Mouse (Mus musculus) 3T3-L1 (cell line): ENCODE measurements around the gene Il17f.
A peak's percentile ranks its signal among the peaks of the same experiment; 100 is the strongest.
"Not testable (repeated sequence)": the region's sequence is repeated elsewhere in the genome, so short reads cannot be mapped to it uniquely, and the experiment has no call there.

Experiments
- DNase-seq: peaks from one replicate; pipeline ENCODE4 v3.0.0-alpha.2; 2015; ENCODE audit warnings: low read depth, low spot score

Gene Il17f

DNA sequence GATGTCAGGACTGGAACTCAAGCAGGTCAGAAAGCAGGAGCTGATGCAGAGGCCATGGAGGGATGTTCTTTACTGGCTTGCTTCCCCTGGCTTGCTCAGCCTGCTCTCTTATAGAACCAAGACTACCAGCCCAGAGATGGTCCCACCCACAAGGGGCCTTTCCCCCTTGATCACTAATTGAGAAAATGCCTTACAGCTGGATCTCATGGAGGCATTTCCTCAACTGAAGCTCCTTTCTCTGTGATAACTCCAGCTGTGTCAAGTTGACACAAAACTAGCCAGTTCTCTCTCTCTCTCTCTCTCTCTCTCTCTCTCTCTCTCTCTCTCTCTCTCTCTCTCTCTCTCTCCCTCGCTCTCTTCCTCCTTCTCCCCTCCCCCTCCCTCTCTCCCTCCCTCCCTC is at the start of gene Il17f:
TSS of gene Il17f (minus strand) at position 101 of the 400 bp plus-strand sequence.
- DNase-seq: not testable (repeated sequence)

DNA sequence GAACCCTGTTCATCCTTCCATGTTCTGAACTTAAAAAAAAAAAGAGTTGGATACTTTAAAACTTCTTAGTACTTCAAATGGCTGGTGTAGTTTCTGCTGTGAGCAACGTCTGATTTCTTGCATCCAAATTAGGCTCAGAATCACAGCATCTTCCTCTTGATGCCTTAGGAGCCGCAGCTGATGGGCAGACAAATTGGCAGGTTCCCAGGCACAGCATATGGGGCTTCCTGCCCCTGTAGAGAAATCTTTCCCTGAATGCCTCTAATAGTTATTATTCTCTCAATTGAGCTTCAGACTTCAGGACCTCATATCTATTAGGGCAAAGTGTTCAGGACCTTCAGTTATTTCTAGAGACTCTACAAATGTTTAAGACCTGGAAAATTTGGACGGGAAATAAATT is 49.5 kb upstream of the Il17f start:
- DNase-seq: no peak

DNA sequence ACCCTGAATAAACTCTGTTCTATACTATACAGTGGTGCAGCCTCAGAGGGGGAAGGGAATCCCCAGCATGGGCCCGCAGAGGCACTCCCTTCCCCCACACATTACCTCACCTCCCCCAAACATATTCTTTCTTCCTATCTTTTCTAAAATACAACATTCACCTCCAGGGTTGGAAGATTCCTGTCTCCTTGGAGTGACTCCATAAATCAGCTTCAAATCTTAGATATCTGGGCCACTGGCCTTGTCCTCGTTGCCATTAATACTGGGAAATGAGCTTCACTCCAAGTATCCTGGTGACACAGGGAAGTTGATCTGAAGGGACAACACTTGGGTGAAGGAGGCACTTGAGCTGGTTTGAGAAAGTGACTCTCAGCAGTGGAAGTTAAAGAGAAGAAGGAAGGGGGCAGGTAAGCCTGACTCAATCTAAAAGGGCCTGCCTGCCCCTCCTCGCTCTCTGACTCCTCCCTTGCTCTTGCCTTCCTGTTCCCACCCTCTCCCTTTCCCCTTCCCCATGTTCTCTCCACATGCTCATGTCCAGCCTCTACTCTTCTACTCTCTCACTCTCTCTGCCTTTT is 46.2 kb upstream of the Il17f start:
- no peak for DNase-seq

GRCm38 (mm10) chr1:20833141-20833511 is 42.7 kb upstream of the Il17f start:
- DNase-seq: no peak

- DNase-seq: no peak
Measured at GRCm38 (mm10) chr1:20832473-20833140, 42.2 kb upstream of the Il17f start.

- DNase-seq: no peak
Measured at GRCm38 (mm10) chr1:20830546-20830945, 40.1 kb upstream of the Il17f start.

DNA sequence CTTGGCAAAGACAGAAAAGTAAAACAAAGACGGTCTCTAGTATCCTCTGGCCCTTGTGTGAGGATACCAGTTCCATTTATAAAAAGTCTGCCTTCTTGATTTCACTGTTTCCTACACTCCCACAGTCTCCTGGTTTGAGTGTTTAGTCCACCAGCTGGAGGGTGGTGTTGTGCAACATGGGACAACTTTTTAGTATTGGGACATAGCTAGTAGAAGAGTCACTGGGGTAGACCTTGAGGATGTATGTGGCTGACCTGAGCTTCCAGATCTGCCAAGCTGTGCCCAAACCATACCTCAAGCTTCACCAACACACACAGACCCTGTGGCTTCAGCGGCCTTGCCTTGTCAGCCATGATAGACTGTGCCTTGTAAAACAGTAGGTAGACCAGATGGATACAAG is 37.6 kb upstream of the Il17f start:
- no peak for DNase-seq

GRCm38 (mm10) chr1:20825036-20825435 is 34.6 kb upstream of the Il17f start:
- no peak for DNase-seq

DNA sequence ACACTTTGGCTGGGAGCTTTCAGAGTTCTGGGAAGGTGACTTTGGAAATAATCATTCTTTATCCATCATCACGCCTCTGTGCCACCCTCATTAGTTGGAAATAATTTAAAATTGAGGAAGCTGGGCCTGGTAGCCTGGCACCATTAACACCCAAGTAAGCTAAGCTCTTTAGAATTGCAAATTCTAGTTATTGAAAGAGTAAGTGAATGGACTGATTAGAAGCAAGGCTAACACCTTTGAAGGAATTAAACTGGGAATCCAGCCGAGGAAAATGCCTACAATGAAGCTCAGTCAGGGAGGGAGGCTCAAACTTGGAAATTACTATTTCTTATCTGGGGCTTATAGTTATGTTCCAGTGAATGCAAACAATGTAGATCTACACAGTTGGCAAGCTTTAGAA is 33.5 kb upstream of the Il17f start:
- DNase-seq: no peak

DNA sequence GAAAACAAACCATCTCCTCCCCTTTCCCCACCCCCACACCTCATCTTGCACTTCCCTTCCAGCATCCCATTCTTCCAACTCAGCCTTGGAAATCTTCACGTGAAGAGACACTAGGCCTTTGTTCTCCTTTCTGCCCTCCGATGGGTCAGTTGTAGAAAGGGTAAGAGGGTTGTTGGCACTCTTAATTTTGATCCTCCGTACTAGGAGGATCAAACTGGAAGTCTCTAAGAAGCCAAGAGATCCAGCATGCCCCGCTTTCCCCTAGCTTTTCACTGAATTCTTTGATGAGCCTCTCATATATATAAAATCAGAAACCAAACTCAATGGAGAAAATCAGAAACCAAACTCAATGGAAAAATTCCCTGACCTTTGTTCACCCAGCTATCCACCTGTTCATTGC is 33.1 kb upstream of the Il17f start:
- no peak for DNase-seq

DNA sequence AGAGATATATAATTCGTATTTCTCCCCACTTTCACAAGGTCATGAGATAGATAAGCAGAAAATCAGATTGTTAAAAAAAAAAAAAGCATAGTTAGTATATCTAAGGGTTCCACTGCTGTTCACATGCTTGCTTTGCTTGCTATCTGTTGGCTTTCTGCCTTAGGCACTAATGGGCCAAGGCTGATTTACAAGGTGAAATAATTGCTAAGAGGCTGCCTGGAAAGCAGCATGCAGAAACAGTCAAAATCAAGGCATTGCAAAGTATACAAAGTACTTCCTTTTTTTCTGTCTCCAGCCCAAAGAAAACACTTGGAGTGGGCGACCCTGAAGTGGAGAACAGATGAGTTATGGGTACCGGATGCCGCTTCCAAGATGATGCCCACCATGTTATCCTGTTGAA is 30.5 kb upstream of the Il17f start:
- DNase-seq: no peak

GRCm38 (mm10) chr1:20819771-20820605 is 29.6 kb upstream of the Il17f start, which contains the start of gene Mcm3:
Mcm3 (minus strand) TSS chr1:20820312.
- peak; percentile 100 for DNase-seq

- no peak for DNase-seq
Measured at GRCm38 (mm10) chr1:20817596-20817995, 27.2 kb upstream of the Il17f start.

DNA sequence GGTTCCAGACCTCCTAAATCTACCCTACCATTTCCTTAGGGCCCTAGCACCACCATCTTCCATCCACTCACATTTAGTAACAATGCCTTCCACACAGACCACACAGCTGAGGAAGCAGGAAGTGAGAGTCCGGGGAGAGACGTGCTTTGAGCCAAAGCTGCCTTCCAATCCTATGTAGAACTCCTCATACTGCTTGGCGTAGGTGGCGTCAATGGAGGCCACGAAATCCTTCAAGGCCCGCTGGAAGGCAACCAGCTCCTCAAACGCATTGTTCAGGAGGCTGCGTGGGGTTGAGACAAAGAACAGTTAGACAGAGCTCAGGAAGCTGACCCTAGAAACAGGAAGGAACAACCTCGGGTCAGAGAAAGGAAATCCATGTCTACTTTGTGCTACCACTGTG is 26.8 kb upstream of the Il17f start:
- DNase-seq: no peak

GRCm38 (mm10) chr1:20814521-20814920 is 24.1 kb upstream of the Il17f start:
- no peak for DNase-seq

DNA sequence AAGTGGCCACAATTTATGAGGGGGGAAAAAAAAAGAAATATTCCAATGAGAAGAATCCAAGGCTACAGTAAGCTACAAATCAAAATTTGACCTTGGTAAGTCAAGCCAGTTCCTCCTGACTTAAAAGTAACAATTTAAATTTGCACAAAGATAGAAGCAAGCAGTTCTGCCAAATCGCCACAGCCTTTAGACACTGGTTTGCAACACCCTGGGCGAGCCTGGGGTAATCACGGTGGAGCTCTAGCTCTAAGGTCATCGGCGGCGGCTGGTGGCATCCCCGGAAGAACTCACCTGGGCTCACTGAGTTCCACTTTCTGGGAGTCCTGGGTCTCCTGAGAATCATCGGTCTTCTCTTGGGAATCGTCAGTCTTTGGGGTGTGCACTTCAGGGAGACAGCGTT is 14.1 kb upstream of the Il17f start:
- DNase-seq: no peak

DNA sequence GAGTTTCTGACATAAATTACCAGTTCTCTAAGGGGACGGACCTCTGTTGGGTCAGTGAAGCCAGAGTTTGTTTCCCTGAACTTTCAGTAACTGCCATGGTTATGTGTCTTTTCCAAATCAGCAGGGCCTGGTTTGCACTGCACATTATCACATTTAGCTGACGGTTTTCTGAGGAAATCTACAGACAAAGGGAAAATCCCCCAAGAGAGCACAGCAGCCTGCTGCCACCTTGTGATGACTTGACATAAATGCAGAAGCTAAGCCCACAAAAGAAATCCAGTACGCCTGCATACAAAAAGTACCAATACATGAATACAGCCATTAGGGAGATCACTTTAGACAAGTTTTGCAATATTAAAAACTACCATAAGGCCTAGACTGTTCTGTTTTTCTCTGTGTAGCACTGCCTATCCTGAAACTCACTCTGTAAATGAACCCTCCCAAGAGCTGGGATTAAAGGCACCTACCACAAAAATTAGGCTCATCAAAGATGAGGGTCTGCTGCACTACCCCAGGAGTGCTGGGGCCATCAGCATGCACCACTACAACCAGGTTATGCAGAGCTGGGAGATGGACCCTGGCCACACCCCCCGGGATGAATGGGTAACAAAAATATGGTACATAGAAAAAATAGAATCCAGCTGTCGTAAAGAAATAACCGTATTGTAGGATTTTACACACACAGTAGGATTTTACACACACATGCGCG is 11.4 kb upstream of the Il17f start:
- DNase-seq: peak; percentile 60

DNA sequence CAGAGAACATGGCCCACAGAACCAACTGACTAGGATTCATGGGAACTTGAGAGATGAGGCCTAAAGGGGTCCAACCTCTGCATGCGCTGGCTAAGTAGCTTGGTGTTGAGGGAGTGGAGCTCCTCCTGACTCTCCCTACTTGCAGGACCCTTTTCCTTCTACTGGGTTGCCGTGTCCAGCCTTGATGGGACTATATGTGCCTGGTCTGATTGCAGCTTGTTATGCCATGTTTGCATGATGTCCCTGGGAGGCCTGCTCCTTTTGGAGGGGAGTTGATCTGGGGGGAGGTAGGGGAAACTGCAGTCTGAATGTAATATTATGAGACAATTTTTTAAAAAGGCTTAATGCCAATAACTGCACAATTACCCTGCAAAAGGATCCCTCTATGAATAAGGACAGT is 10.9 kb upstream of the Il17f start:
- no peak for DNase-seq

DNA sequence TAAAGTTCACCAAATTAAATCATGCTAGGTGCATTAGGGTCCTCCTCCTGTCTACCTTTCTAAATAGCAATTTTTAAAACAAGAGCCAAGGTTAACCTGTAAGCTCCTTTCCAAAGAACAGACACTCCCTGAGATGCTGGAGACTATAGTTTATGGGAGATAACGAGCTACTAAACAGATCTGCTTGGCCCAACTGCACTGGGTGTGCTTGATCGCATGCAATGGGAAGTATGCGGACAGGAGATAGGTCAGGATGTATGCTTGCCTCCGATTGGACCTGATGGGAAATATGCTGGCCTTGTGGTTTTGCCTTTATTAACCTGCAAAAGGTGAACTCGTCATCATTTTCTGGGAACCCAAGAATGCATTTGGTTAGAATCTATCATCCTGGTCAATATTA is 4.8 kb upstream of the Il17f start:
- DNase-seq: no peak

DNA sequence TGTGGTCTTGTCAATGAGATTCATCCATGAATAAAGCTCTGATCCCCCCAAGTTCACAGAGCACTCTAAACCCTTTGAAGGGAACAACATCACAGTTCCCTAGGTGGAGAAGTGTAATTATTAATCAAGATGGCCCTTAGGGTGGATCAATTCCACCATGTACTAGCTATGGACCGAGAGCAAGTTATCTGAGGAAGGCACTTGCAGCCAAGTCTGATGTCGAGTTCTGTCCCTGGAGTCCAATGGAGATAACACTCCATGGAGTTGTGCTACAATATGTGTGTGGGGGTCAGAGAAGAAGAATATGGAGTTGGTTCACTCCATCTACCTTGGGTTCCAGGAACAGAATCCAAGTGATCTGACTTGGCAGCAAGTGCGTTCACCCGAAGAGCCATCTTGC is 4.3 kb upstream of the Il17f start:
- DNase-seq: no peak

GRCm38 (mm10) chr1:20791414-20791813 is 997 bp upstream of the Il17f start:
- no peak for DNase-seq

DNA sequence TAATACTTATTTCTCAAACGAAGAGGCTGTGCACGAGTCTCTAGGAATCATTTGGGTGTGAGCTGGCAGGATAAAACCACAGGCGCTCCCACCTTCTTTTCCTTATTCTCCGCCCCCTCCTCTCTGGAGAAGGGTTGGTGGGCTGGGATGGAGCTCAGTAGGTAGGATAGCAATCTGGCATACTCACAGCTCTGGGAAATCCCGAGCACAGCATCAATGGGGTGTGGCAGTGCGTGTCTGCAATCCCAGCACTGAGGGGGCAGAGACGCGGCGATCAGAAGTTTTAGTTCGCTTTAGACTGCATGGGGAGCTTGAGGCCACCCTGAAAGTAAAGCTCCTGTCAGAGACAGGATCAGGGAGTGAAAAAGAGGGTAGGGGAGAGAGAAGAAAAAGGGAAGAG is 2.0 kb downstream of the Il17f start:
- DNase-seq: no peak
